Mouse (Mus musculus): ENCODE results near the gene Calhm3. TPM values are rescaled to one million over a fixed set of nuclear protein-coding genes. Genes with fewer than 3 reads are reported as not detected.

Gene Calhm3
- polyA plus RNA-seq, 1 experiment from 2014 or later, result not detected

- Histone ChIP-seq H3K27me3 (peaks cover 72% of the 10 kb centered on the region), H3K4me1 (peaks cover 15% of the 10 kb centered on the region), H3K9ac (no peak overlapping the region), H3K4me3 (replicated peaks) (peak overlapping the region; percentile 70), H3K9me3 (peaks cover 5% of the 10 kb centered on the region; the same call in 1 of the 2 replicates), H3K4me2 (peak overlapping the region; percentile 99), H3K27ac (no peak overlapping the region), H3K36me3 (replicated peaks) (no peaks in the 10 kb centered on the region)
- 11% methylated on average over 8 of the region's 8 CpGs for WGBS
- no peak for ATAC-seq (ENCODE audit: low FRiP score)
Observed at GRCm38 (mm10) chr19:47180011-47180410, 22.4 kb upstream of the Calhm3 start.

GRCm38 (mm10) chr19:47179272-47179809, 21.8 kb upstream of the Calhm3 start:
- peaks cover 73% of the 10 kb centered on the region for H3K27me3 ChIP-seq
- H3K4me1 ChIP-seq, result peaks cover 15% of the 10 kb centered on the region
- WGBS, result under 1% methylated on average over 41 of the region's 42 CpGs
- peak overlapping the region; percentile 70 for H3K4me3 ChIP-seq (replicated peaks)
- peak overlapping the region; percentile 53 for H3K9ac ChIP-seq
- H3K9me3 ChIP-seq, result peaks cover 5% of the 10 kb centered on the region; the same call in 1 of the 2 replicates
- H3K36me3 ChIP-seq (replicated peaks), result no peaks in the 10 kb centered on the region
- 0 out of 2 replicates have a peak overlapping the region, but pooled peaks have one; percentile 38 for H3K27ac ChIP-seq
- peak; percentile 39 for ATAC-seq (ENCODE audit: low FRiP score)
- H3K4me2 ChIP-seq, result peak overlapping the region; percentile 99

DNA sequence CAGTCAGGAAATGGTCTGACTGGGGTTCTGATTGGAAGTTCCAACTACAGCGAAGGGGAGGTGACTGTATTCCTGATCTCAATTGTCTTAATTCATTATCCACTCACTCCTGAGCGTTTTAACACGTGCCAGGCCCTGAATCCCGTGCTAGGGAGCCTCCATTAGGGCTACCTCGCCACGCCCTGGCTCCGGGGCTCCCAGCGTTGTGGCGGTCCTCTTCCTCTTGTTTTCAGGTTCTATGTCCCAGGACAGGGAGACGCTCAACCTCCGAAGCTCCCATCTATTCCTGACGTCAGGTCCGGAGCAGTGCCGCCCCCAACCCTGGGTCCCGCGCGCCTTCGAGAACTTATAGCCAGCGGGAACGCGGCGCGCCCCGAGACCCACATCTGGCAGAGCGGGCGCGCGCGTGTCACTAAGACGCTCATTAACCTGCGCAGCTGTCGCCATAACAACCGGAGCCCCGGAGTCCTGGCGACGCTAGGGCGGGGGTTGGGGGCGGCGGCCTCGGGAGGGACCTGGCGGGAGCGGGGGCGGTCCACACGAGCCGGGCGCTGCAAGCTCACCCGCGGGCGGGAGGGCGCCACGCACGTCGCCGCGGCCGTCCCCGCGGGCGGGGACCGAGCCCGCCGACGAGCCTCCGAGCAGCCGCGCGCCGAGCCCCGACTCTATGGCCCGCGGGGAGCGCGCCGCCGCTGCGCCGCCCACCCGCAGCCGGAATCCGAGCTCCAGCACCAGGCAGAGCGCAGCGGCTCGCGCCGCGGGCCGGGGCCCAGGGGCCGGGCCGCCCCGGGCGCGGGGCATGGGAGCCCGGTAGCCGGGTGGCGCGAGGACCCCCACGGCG, 21.1 kb upstream of the Calhm3 start, which contains the start of gene Neurl1a:
TSS of gene Neurl1a (plus strand) at position 390 of the 841 bp plus-strand sequence.
- peak; percentile 77 for ATAC-seq (ENCODE audit: low FRiP score)

DNA sequence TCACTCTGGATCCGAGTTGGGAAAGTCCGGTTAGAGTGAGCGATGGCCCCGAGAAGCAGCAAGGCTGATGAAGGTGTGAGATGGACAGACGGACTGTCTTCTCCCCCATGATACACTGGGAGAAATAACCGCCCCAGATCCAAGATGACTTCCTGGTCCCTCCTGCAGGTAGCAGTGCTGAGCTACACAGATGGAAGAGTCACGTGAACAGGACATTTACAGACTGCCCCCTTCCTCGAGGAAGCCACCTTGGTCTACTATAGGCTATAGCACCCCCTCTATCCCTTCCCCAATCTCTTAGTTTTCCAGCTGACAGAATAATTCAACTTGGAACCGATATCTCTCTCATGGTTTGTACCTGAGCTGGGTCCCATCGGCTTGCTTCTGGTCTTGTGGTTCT, 20.4 kb upstream of the Calhm3 start:
- H3K4me1 ChIP-seq, result peaks cover 15% of the 10 kb centered on the region
- 23% methylated on average over 10 of the region's 10 CpGs for WGBS
- peaks cover 73% of the 10 kb centered on the region for H3K27me3 ChIP-seq
- H3K4me3 ChIP-seq (replicated peaks), result peak overlapping the region; percentile 70
- no peak overlapping the region for H3K27ac ChIP-seq
- peak overlapping the region; percentile 99 for H3K4me2 ChIP-seq
- H3K9ac ChIP-seq, result no peak overlapping the region
- H3K36me3 ChIP-seq (replicated peaks), result no peaks in the 10 kb centered on the region
- 0 out of 2 replicates have a peak, but pooled peaks have one; percentile 31 for ATAC-seq (ENCODE audit: low FRiP score)
- peaks cover 5% of the 10 kb centered on the region; the same call in 1 of the 2 replicates for H3K9me3 ChIP-seq

More for the DNA sequence above, 21.1 kb upstream of the Calhm3 start, which contains the start of gene Neurl1a:
- H3K27ac ChIP-seq, result 0 out of 2 replicates have a peak within 1 kb of the TSS, but pooled peaks have one; percentile 38
- WGBS, result under 1% methylated on average over 80 of the region's 98 CpGs
- peak within 1 kb of the TSS; percentile 70 for H3K4me3 ChIP-seq (replicated peaks)
- H3K9me3 ChIP-seq, result peaks cover 5% of the 10 kb centered on the region; the same call in 1 of the 2 replicates
- peaks cover 73% of the 10 kb centered on the region for H3K27me3 ChIP-seq
- no peaks in the 10 kb centered on the region for H3K36me3 ChIP-seq (replicated peaks)
- peak within 1 kb of the TSS; percentile 99 for H3K4me2 ChIP-seq
- H3K4me1 ChIP-seq, result peaks cover 15% of the 10 kb centered on the region
- H3K9ac ChIP-seq, result peak within 1 kb of the TSS; percentile 53

GRCm38 (mm10) chr19:47176916-47177505, 19.4 kb upstream of the Calhm3 start:
- WGBS, result 83% methylated on average over 2 of the region's 2 CpGs

DNA sequence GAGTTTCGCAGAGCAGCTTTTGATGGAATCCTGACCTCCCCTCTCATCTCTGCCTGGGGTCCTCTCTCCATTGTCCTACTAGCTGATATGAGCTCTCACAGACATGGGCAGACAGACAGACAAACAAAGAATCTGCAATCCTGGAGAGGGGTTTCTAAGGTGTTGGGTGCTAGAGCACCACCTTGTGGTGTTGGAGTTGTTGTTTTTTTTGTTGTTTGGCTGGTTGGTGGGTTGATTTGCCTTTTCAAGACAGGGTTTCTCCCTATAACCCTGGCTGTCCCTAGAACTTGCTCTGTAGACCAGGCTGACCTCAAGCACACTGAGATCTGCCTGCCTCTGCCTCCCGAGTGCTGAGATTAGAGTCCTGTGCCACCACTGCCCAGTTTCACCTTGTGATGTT, 17.9 kb upstream of the Calhm3 start:
- H3K27me3 ChIP-seq, result peaks cover 56% of the 10 kb centered on the region
- H3K4me3 ChIP-seq (replicated peaks), result no peak overlapping the region
- no peak overlapping the region for H3K27ac ChIP-seq
- no peak overlapping the region for H3K9ac ChIP-seq
- H3K9me3 ChIP-seq, result no peaks in the 10 kb centered on the region
- no peak for ATAC-seq (ENCODE audit: low FRiP score)
- peaks cover 15% of the 10 kb centered on the region for H3K4me1 ChIP-seq
- H3K36me3 ChIP-seq (replicated peaks), result no peaks in the 10 kb centered on the region
- H3K4me2 ChIP-seq, result no peak overlapping the region
- 80% methylated on average over 2 of the region's 2 CpGs for WGBS

More at GRCm38 (mm10) chr19:47176916-47177505, 19.4 kb upstream of the Calhm3 start:
- Histone ChIP-seq H3K27ac (no peak overlapping the region), H3K4me1 (peaks cover 15% of the 10 kb centered on the region), H3K36me3 (replicated peaks) (no peaks in the 10 kb centered on the region), H3K4me2 (no peak overlapping the region), H3K4me3 (replicated peaks) (no peak overlapping the region), H3K9me3 (peaks cover 2% of the 10 kb centered on the region; the same call in 1 of the 2 replicates), H3K27me3 (peaks cover 70% of the 10 kb centered on the region), H3K9ac (no peak overlapping the region)
- ATAC-seq (ENCODE audit: low FRiP score), result no peak

DNA sequence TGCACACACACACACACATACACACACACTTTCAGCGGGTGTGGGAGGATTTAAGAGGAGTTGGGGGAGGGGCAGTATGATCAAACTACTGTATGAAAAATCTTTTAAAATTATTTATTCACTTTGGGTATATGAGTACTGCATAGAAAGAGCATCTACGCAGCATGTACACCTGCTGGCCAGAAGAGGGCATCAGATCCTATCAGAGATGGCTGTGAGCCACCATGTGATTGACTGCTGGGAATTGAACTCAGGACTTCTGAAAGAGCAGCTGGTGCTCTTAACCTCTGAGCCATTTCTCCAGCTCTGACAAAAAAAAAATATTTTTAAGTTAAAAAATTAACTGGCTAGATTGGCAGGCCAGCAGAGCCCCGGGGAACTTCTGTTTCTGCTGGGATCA, 17.0 kb upstream of the Calhm3 start:
- no peak overlapping the region for H3K4me3 ChIP-seq (replicated peaks)
- H3K4me1 ChIP-seq, result peaks cover 8% of the 10 kb centered on the region
- ATAC-seq (ENCODE audit: low FRiP score), result no peak
- H3K36me3 ChIP-seq (replicated peaks), result no peaks in the 10 kb centered on the region
- 57% methylated on average over 3 of the region's 3 CpGs for WGBS
- no peaks in the 10 kb centered on the region for H3K9me3 ChIP-seq
- H3K4me2 ChIP-seq, result no peak overlapping the region
- peaks cover 46% of the 10 kb centered on the region for H3K27me3 ChIP-seq
- no peak overlapping the region for H3K27ac ChIP-seq
- no peak overlapping the region for H3K9ac ChIP-seq

- no peak overlapping the region for H3K27ac ChIP-seq
- H3K9ac ChIP-seq, result no peak overlapping the region
- H3K27me3 ChIP-seq, result 0 out of 2 replicates have a peak, but pooled peaks cover 3% of the 10 kb centered on the region
- H3K4me3 ChIP-seq (replicated peaks), result no peak overlapping the region
- peaks cover 6% of the 10 kb centered on the region for H3K4me1 ChIP-seq
- no peaks in the 10 kb centered on the region for H3K36me3 ChIP-seq (replicated peaks)
- peak overlapping the region; percentile 25 for H3K4me2 ChIP-seq
- H3K9me3 ChIP-seq, result no peaks in the 10 kb centered on the region
- ATAC-seq (ENCODE audit: low FRiP score), result peak; percentile 58
- 27% methylated on average over 11 of the region's 11 CpGs for WGBS
Observed at GRCm38 (mm10) chr19:47168793-47169412, 11.3 kb upstream of the Calhm3 start.

DNA sequence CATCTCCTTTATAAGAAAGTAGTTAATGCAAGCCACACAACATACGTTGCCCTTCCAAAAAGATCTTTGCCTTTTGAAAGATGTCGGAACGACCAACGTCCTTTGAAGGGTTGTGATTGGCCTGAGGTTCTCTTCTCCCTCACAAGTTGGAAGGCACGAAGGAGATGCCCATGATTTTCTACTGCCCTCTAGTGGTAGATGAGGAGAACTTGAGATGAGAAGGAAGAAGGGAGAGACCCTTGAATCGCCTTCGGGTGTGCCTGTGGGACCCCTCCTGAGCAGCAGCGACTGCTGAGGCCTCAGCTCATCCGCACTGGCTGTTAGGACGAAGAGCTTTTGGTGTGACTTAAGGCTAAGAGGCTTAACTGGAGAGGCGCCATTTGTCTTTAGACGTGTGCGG, 10.7 kb upstream of the Calhm3 start:
- 6% methylated on average over 13 of the region's 13 CpGs for WGBS
- Histone ChIP-seq H3K36me3 (replicated peaks) (no peaks in the 10 kb centered on the region), H3K9me3 (no peaks in the 10 kb centered on the region), H3K4me3 (replicated peaks) (no peak overlapping the region), H3K9ac (no peak overlapping the region), H3K4me1 (peaks cover 6% of the 10 kb centered on the region), H3K27me3 (0 out of 2 replicates have a peak, but pooled peaks cover 3% of the 10 kb centered on the region), H3K27ac (no peak overlapping the region), H3K4me2 (peak overlapping the region; percentile 25)
- ATAC-seq (ENCODE audit: low FRiP score), result no peak

- ATAC-seq (ENCODE audit: low FRiP score), result no peak
- peaks cover 6% of the 10 kb centered on the region for H3K4me1 ChIP-seq
- H3K27me3 ChIP-seq, result 0 out of 2 replicates have a peak, but pooled peaks cover 3% of the 10 kb centered on the region
Observed at GRCm38 (mm10) chr19:47167617-47168214, 10.2 kb upstream of the Calhm3 start.

DNA sequence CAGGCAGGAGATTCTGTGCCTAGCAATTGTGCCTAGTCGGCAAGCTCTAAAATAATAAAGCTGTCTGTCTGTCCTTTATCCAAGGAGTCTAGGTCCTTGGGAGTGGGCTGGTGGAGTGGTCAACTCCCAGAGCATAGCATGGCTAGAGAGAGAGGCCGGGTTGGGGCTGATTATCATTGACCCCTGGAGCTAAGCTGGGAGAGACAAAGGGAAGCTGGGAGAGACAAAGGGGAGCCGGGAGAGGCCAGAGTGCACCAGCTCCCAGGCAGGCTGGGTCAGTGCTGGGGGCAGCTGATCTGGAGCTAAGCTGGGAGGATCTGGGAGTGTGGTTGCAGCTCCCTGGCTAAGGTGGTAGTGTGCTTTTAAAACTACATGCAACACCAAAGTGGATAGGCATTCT, 9.2 kb upstream of the Calhm3 start:
- Histone ChIP-seq H3K4me2 (no peak overlapping the region), H3K9ac (no peak overlapping the region), H3K36me3 (replicated peaks) (no peaks in the 10 kb centered on the region), H3K27me3 (0 out of 2 replicates have a peak, but pooled peaks cover 3% of the 10 kb centered on the region), H3K4me1 (peaks cover 6% of the 10 kb centered on the region), H3K9me3 (no peaks in the 10 kb centered on the region), H3K27ac (no peak overlapping the region), H3K4me3 (replicated peaks) (no peak overlapping the region)
- WGBS, result 9% methylated on average over 3 of the region's 3 CpGs
- ATAC-seq (ENCODE audit: low FRiP score), result no peak

More at GRCm38 (mm10) chr19:47167617-47168214, 10.2 kb upstream of the Calhm3 start:
- WGBS, result 52% methylated on average over 7 of the region's 7 CpGs
- Histone ChIP-seq H3K4me2 (0 out of 2 replicates have a peak overlapping the region, but pooled peaks have one; percentile 25), H3K9ac (no peak overlapping the region), H3K4me3 (replicated peaks) (no peak overlapping the region), H3K36me3 (replicated peaks) (no peaks in the 10 kb centered on the region), H3K9me3 (no peaks in the 10 kb centered on the region), H3K27ac (no peak overlapping the region)
